Mouse (Mus musculus) midbrain, embryonic 16.5 days (tissue): Measurements from ENCODE around the gene Orc3. TPM values are rescaled to one million over a fixed set of nuclear protein-coding genes. Genes with fewer than 3 reads are reported as not detected.
"Not testable (repeated sequence)": the region's sequence is repeated elsewhere in the genome, so short reads cannot be mapped to it uniquely, and the experiment has no call there.

ENCODE experiments used
- ATAC-seq: fragments of 200-750 bp; cut with Nextera tagmentation; 2 replicates; pipeline ENCODE4 v1.8.0; 2017; ENCODE audit warnings: moderate TSS enrichment
- H3K27ac ChIP-seq: fragments of 300-500 bp; sonication (generic); 2 replicates; pipeline ENCODE4 v1.5.1; 2014; ENCODE audit warnings: mild to moderate bottlenecking, low read length, mixed read lengths
- H3K27me3 ChIP-seq: fragments of 300-500 bp; sonication (generic); 2 replicates; pipeline ENCODE4 v1.6.1; 2014; ENCODE audit warnings: low read depth, low read length, mixed read lengths; ENCODE audit not compliant: control insufficient read depth, insufficient read depth
- H3K36me3 ChIP-seq: fragments of 300-500 bp; sonication (generic); 2 replicates; pipeline ENCODE4 v1.6.1; 2014; ENCODE audit warnings: mild to moderate bottlenecking, low read length, moderate library complexity, mixed read lengths; ENCODE audit not compliant: control insufficient read depth, insufficient read depth
- H3K4me1 ChIP-seq: fragments of 300-500 bp; sonication (generic); 2 replicates; pipeline ENCODE4 v1.6.1; 2014; ENCODE audit warnings: mild to moderate bottlenecking, low read length, mixed read lengths; ENCODE audit not compliant: control insufficient read depth, insufficient read depth
- H3K4me2 ChIP-seq: fragments of 300-500 bp; sonication (generic); 2 replicates; pipeline ENCODE4 v1.6.1; 2014; ENCODE audit warnings: mild to moderate bottlenecking, low read length, mixed read lengths
- H3K4me3 ChIP-seq: fragments of 300-500 bp; sonication (generic); 2 replicates; pipeline ENCODE4 v1.5.1; 2014; ENCODE audit warnings: low read depth, mild to moderate bottlenecking, low read length, moderate library complexity, mixed read lengths
- H3K9ac ChIP-seq: fragments of 300-500 bp; sonication (generic); 2 replicates; pipeline ENCODE4 v1.6.1; 2014; ENCODE audit warnings: low read depth, low read length, mixed read lengths
- H3K9me3 ChIP-seq: fragments of 300-500 bp; sonication (generic); replicated peaks from 2 replicates; pipeline ENCODE4 v1.6.1; 2014; ENCODE audit warnings: mild to moderate bottlenecking, low read length, mixed read lengths; ENCODE audit not compliant: control insufficient read depth, poor library complexity, severe bottlenecking
- WGBS: fragments of 180-500 bp; shearing (Covaris S2); extraction: QIAGEN DNeasy Blood & Tissue Kit; methylation state at CpG from one replicate; pipeline ENCODE4 v1.1.7; 2014; 5-methylcytosine and 5-hydroxymethylcytosine counted together
- polyA plus RNA-seq: library from polyadenylated mRNA; unstranded; fragments of >200 nt; fragmentation: Nextera tagmentation; extraction: Ambion mirVana; gene quantifications from 2 replicates; pipeline ENCODE4 v1.2.1, GENCODE M21; 2015

The Orc3 gene
- polyA plus RNA-seq, 1 experiment from 2014 or later, result 78.6 TPM

DNA sequence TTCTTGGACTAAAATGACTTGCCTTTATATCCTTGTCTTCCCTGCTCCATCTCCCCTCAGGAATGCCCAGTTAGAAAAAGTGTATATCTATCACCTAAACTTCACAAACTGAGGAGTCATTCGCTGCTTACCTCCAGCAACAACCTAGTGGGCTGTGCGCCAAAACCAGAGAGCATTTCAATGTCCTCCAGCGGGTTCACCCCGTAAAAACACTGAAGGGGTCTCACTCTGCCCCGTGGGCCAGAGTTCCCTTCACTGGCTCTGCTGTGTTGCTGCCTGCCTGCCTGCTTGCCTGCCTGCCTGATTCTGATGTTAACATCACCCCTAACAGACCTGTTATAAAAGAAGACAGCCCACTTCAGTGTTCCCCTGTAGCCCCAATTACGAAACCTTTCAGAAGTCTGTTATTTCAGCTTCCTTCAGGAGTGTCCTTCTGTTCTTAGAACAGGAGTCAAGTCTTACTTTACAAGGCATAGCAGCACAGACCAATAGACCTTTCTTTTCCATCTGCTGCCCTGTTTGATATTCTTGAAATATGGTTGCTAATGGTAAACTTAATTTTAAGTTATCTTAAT lies 1.1 kb downstream of the Orc3 start:
- Histone ChIP-seq H3K27ac (no peak overlapping the region), H3K9ac (peak overlapping the region; percentile 70), H3K4me2 (peak overlapping the region; percentile 98), H3K4me3 (peak overlapping the region; percentile 67), H3K4me1 (peaks cover 24% of the 10 kb centered on the region), H3K9me3 (no peaks in the 10 kb centered on the region), H3K36me3 (peaks cover 7% of the 10 kb centered on the region), H3K27me3 (no peaks in the 10 kb centered on the region)
- WGBS, result 79% methylated on average over 6 of the region's 6 CpGs
- no peak for ATAC-seq

- Histone ChIP-seq H3K9ac (no peak overlapping the region), H3K27ac (no peak overlapping the region), H3K27me3 (no peaks in the 10 kb centered on the region), H3K9me3 (no peaks in the 10 kb centered on the region), H3K4me1 (no peaks in the 10 kb centered on the region), H3K36me3 (peaks cover 16% of the 10 kb centered on the region), H3K4me3 (no peak overlapping the region), H3K4me2 (no peak overlapping the region)
- no peak for ATAC-seq
- 96% methylated on average over 10 of the region's 10 CpGs for WGBS
Measured at GRCm38 (mm10) chr4:34606658-34607057, 8.1 kb downstream of the Orc3 start.

- ATAC-seq, result no peak
- no peak overlapping the region for H3K9ac ChIP-seq
- H3K4me1 ChIP-seq, result no peaks in the 10 kb centered on the region
- H3K27me3 ChIP-seq, result no peaks in the 10 kb centered on the region
- no peak overlapping the region for H3K4me3 ChIP-seq
- H3K36me3 ChIP-seq, result peaks cover 9% of the 10 kb centered on the region
- WGBS, result 80% methylated on average over 6 of the region's 6 CpGs
- H3K4me2 ChIP-seq, result no peak overlapping the region
- no peak overlapping the region for H3K27ac ChIP-seq
- no peaks in the 10 kb centered on the region for H3K9me3 ChIP-seq
Measured at GRCm38 (mm10) chr4:34603123-34603522, 11.6 kb downstream of the Orc3 start.

- no peak for ATAC-seq
- Histone ChIP-seq H3K36me3 (peaks cover 25% of the 10 kb centered on the region), H3K27me3 (no peaks in the 10 kb centered on the region), H3K27ac (no peak overlapping the region), H3K9ac (no peak overlapping the region), H3K4me3 (no peak overlapping the region), H3K4me2 (no peak overlapping the region), H3K9me3 (no peaks in the 10 kb centered on the region), H3K4me1 (no peaks in the 10 kb centered on the region)
- WGBS, result 86% methylated on average over 7 of the region's 7 CpGs
Measured at GRCm38 (mm10) chr4:34584871-34585607, 29.7 kb downstream of the Orc3 start.

- H3K9me3 ChIP-seq, result no peaks in the 10 kb centered on the region
- ATAC-seq, result no peak
Measured at GRCm38 (mm10) chr4:34583427-34583826, 31.3 kb downstream of the Orc3 start.

GRCm38 (mm10) chr4:34582476-34582875 lies 32.3 kb downstream of the Orc3 start:
- Histone ChIP-seq H3K4me3 (no peak overlapping the region), H3K4me1 (no peaks in the 10 kb centered on the region), H3K36me3 (peaks cover 31% of the 10 kb centered on the region), H3K27me3 (no peaks in the 10 kb centered on the region), H3K9ac (no peak overlapping the region), H3K27ac (no peak overlapping the region), H3K9me3 (no peaks in the 10 kb centered on the region), H3K4me2 (no peak overlapping the region)
- ATAC-seq, result no peak
- 63% methylated on average over 5 of the region's 5 CpGs for WGBS

More at GRCm38 (mm10) chr4:34583427-34583826, 31.3 kb downstream of the Orc3 start:
- H3K27ac ChIP-seq, result no peak overlapping the region
- H3K4me2 ChIP-seq, result no peak overlapping the region
- H3K9ac ChIP-seq, result no peak overlapping the region
- 89% methylated on average over 3 of the region's 3 CpGs for WGBS
- no peak overlapping the region for H3K4me3 ChIP-seq
- H3K27me3 ChIP-seq, result no peaks in the 10 kb centered on the region
- H3K4me1 ChIP-seq, result no peaks in the 10 kb centered on the region
- peaks cover 28% of the 10 kb centered on the region for H3K36me3 ChIP-seq

GRCm38 (mm10) chr4:34581990-34582389 lies 32.8 kb downstream of the Orc3 start:
- H3K4me2 ChIP-seq, result no peak overlapping the region
- no peaks in the 10 kb centered on the region for H3K27me3 ChIP-seq
- H3K9me3 ChIP-seq, result no peaks in the 10 kb centered on the region
- WGBS, result 64% methylated on average over 7 of the region's 7 CpGs
- no peaks in the 10 kb centered on the region for H3K4me1 ChIP-seq
- H3K36me3 ChIP-seq, result peaks cover 35% of the 10 kb centered on the region
- H3K4me3 ChIP-seq, result no peak overlapping the region
- H3K9ac ChIP-seq, result no peak overlapping the region
- no peak for ATAC-seq
- no peak overlapping the region for H3K27ac ChIP-seq

DNA sequence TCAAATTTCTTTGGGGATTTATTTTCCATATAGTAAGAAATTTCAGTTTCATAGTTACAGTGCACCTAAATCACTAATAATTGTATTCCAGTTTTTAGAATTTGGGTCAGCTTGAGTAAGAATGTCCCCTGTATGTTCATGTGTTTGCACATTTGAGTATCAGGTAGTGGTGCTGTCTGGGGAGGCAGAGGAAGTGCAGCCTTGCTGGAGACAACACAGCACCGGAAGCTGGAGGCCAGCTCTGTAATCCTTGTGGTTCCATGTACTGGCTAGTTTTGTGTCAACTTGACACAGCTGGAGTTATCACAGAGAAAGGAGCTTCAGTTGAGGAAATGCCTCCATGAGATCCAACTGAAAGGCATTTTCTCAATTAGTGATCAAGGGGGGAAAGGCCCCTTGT lies 33.3 kb downstream of the Orc3 start:
- not testable (repeated sequence) for H3K4me1 ChIP-seq, H3K27ac ChIP-seq, H3K9ac ChIP-seq, H3K4me3 ChIP-seq, H3K9me3 ChIP-seq, H3K4me2 ChIP-seq, ATAC-seq, H3K27me3 ChIP-seq
- H3K36me3 ChIP-seq, result peaks cover 35% of the 10 kb centered on the region
- 88% methylated on average over 1 of the region's 1 CpGs for WGBS

- Histone ChIP-seq H3K4me1 (no peaks in the 10 kb centered on the region), H3K27me3 (no peaks in the 10 kb centered on the region), H3K9ac (no peak overlapping the region), H3K36me3 (peaks cover 33% of the 10 kb centered on the region), H3K27ac (no peak overlapping the region), H3K4me3 (no peak overlapping the region), H3K4me2 (no peak overlapping the region), H3K9me3 (no peaks in the 10 kb centered on the region)
- ATAC-seq, result no peak
- 81% methylated on average over 1 of the region's 1 CpGs for WGBS
Measured at GRCm38 (mm10) chr4:34579215-34579614, 35.5 kb downstream of the Orc3 start.
